Mouse (Mus musculus): Measurements from ENCODE around the gene Rnf225. TPM values are rescaled to one million over a fixed set of nuclear protein-coding genes. Genes with fewer than 3 reads are reported as not detected.

The Rnf225 gene
- total and polyA plus RNA-seq, 2 experiments from 2014 or later = 0.19 TPM; not detected in 1

- ATAC-seq (ENCODE audit: insufficient read depth, low read depth) (no peak), DNase-seq (ENCODE audit: low spot score) (no peak)
- 0 out of 2 replicates have a peak, but pooled peaks cover 5% of the 10 kb centered on the region for H3K36me3 ChIP-seq (replicated peaks; ENCODE audit: control insufficient read depth, insufficient read depth, low read length)
- no peak overlapping the region for H3K9ac ChIP-seq (replicated peaks; ENCODE audit: low read depth, low read length)
- H3K27ac ChIP-seq (ENCODE audit: low read depth) = no peak overlapping the region
- 65% methylated on average over 6 of the region's 6 CpGs for WGBS
- no peak overlapping the region for H3K4me2 ChIP-seq (ENCODE audit: low read depth, low read length)
- H3K27me3 ChIP-seq (ENCODE audit: control insufficient read depth, insufficient read depth, low read length) = no peaks in the 10 kb centered on the region
- H3K9me3 ChIP-seq (replicated peaks; ENCODE audit: control insufficient read depth, low read length) = no peaks in the 10 kb centered on the region
- no peak for TF ChIP-seq EP300 (IDR thresholded peaks at IDR 0.05; ENCODE audit: low read depth)
- no peak for TF ChIP-seq CTCF (IDR thresholded peaks at IDR 0.05; ENCODE audit: low read depth)
- H3K4me3 ChIP-seq (ENCODE audit: low read depth, low read length) = no peak overlapping the region
- H3K4me1 ChIP-seq (ENCODE audit: control insufficient read depth, insufficient read depth) = peaks cover 11% of the 10 kb centered on the region
Observed at GRCm38 (mm10) chr7:12979776-12980175, 52.6 kb downstream of the Rnf225 start.

- H3K4me3 ChIP-seq (ENCODE audit: low read depth, low read length) = no peak overlapping the region
- no peak for DNase-seq (ENCODE audit: low spot score)
- H3K36me3 ChIP-seq (replicated peaks; ENCODE audit: control insufficient read depth, insufficient read depth, low read length) = 0 out of 2 replicates have a peak, but pooled peaks cover 5% of the 10 kb centered on the region
- no peak overlapping the region for H3K9ac ChIP-seq (replicated peaks; ENCODE audit: low read depth, low read length)
- WGBS = 82% methylated on average over 7 of the region's 7 CpGs
- H3K9me3 ChIP-seq (replicated peaks; ENCODE audit: control insufficient read depth, low read length) = no peaks in the 10 kb centered on the region
- ATAC-seq (ENCODE audit: insufficient read depth, low read depth) = no peak
- H3K4me2 ChIP-seq (ENCODE audit: low read depth, low read length) = no peak overlapping the region
- peaks cover 11% of the 10 kb centered on the region for H3K4me1 ChIP-seq (ENCODE audit: control insufficient read depth, insufficient read depth)
- no peak overlapping the region for H3K27ac ChIP-seq (ENCODE audit: low read depth)
- H3K27me3 ChIP-seq (ENCODE audit: control insufficient read depth, insufficient read depth, low read length) = no peaks in the 10 kb centered on the region
- TF ChIP-seq EP300 (IDR thresholded peaks at IDR 0.05; ENCODE audit: low read depth) = no peak
- TF ChIP-seq CTCF (IDR thresholded peaks at IDR 0.05; ENCODE audit: low read depth) = no peak
Observed at GRCm38 (mm10) chr7:12980291-12980690, 53.1 kb downstream of the Rnf225 start.

Other genes with a start within 250 kb of the Rnf225 start
- gene Vmn2r55, start 242.4 kb upstream of the Rnf225 start, total RNA-seq (2014; rRNA removed; ENCODE audit: low replicate concordance) = not detected in 2 replicates
- gene Vmn2r55, start 242.4 kb upstream of the Rnf225 start, polyA plus RNA-seq (2015; fragmentation: Nextera tagmentation; extraction: Ambion mirVana) = not detected in 2 replicates
- gene Vmn2r56, start 192.4 kb upstream of the Rnf225 start, total RNA-seq (2014; rRNA removed; ENCODE audit: low replicate concordance) = not detected in 2 replicates
- gene Vmn2r56, start 192.4 kb upstream of the Rnf225 start, polyA plus RNA-seq (2015; fragmentation: Nextera tagmentation; extraction: Ambion mirVana) = not detected in 2 replicates
- 1.5 and 6.3 TPM in 2 replicates for gene Zscan18, start 123.8 kb upstream of the Rnf225 start, total RNA-seq (2014; rRNA removed; ENCODE audit: low replicate concordance)
- 2.1 and 2.6 TPM in 2 replicates for gene Zscan18, start 123.8 kb upstream of the Rnf225 start, polyA plus RNA-seq (2015; fragmentation: Nextera tagmentation; extraction: Ambion mirVana)
- gene Zfp329, start 108.6 kb upstream of the Rnf225 start, total RNA-seq (2014; rRNA removed; ENCODE audit: low replicate concordance) = 3.1 and 12.2 TPM in 2 replicates
- 6.2 and 7.0 TPM in 2 replicates for gene Zfp329, start 108.6 kb upstream of the Rnf225 start, polyA plus RNA-seq (2015; fragmentation: Nextera tagmentation; extraction: Ambion mirVana)
- gene Zfp110, start 92.7 kb upstream of the Rnf225 start, total RNA-seq (2014; rRNA removed; ENCODE audit: low replicate concordance) = 14.8 and 20.5 TPM in 2 replicates
- gene Zfp110, start 92.7 kb upstream of the Rnf225 start, polyA plus RNA-seq (2015; fragmentation: Nextera tagmentation; extraction: Ambion mirVana) = 15.3 and 15.9 TPM in 2 replicates
- 2.9 and 6.3 TPM in 2 replicates for gene Zfp128, start 46.2 kb upstream of the Rnf225 start, total RNA-seq (2014; rRNA removed; ENCODE audit: low replicate concordance)
- gene Zfp128, start 46.2 kb upstream of the Rnf225 start, polyA plus RNA-seq (2015; fragmentation: Nextera tagmentation; extraction: Ambion mirVana) = 2.3 and 3.0 TPM in 2 replicates
- 1.3 and 3.5 TPM in 2 replicates for gene Zscan22, start 29.6 kb upstream of the Rnf225 start, total RNA-seq (2014; rRNA removed; ENCODE audit: low replicate concordance)
- gene Zscan22, start 29.6 kb upstream of the Rnf225 start, polyA plus RNA-seq (2015; fragmentation: Nextera tagmentation; extraction: Ambion mirVana) = 4.4 and 4.6 TPM in 2 replicates
- gene Rps5, start 5.1 kb upstream of the Rnf225 start, total RNA-seq (2014; rRNA removed; ENCODE audit: low replicate concordance) = 1,775 and 1,995 TPM in 2 replicates
- gene Rps5, start 5.1 kb upstream of the Rnf225 start, polyA plus RNA-seq (2015; fragmentation: Nextera tagmentation; extraction: Ambion mirVana) = 431 and 457 TPM in 2 replicates
- 2.9 and 10.9 TPM in 2 replicates for gene Zfp324, start 38.4 kb downstream of the Rnf225 start, total RNA-seq (2014; rRNA removed; ENCODE audit: low replicate concordance)
- gene Zfp324, start 38.4 kb downstream of the Rnf225 start, polyA plus RNA-seq (2015; fragmentation: Nextera tagmentation; extraction: Ambion mirVana) = 3.7 and 4.2 TPM in 2 replicates
- 2.5 and 6.2 TPM in 2 replicates for gene Zfp446, start 50.4 kb downstream of the Rnf225 start, total RNA-seq (2014; rRNA removed; ENCODE audit: low replicate concordance)
- gene Zfp446, start 50.4 kb downstream of the Rnf225 start, polyA plus RNA-seq (2015; fragmentation: Nextera tagmentation; extraction: Ambion mirVana) = 3.1 and 3.3 TPM in 2 replicates
- gene Slc27a5, start 70.8 kb downstream of the Rnf225 start, total RNA-seq (2014; rRNA removed; ENCODE audit: low replicate concordance) = not detected in 2 replicates
- not detected in 2 replicates for gene Slc27a5, start 70.8 kb downstream of the Rnf225 start, polyA plus RNA-seq (2015; fragmentation: Nextera tagmentation; extraction: Ambion mirVana)
- 279 and 309 TPM in 2 replicates for gene Trim28, start 71.7 kb downstream of the Rnf225 start, total RNA-seq (2014; rRNA removed; ENCODE audit: low replicate concordance)
- gene Trim28, start 71.7 kb downstream of the Rnf225 start, polyA plus RNA-seq (2015; fragmentation: Nextera tagmentation; extraction: Ambion mirVana) = 67.8 and 69.9 TPM in 2 replicates
- gene Zbtb45, start 82.6 kb downstream of the Rnf225 start, total RNA-seq (2014; rRNA removed; ENCODE audit: low replicate concordance) = 16.9 and 29.2 TPM in 2 replicates
- gene Zbtb45, start 82.6 kb downstream of the Rnf225 start, polyA plus RNA-seq (2015; fragmentation: Nextera tagmentation; extraction: Ambion mirVana) = 9.5 and 10.5 TPM in 2 replicates
- 48.2 and 72.1 TPM in 2 replicates for gene Chmp2a, start 107.4 kb downstream of the Rnf225 start, total RNA-seq (2014; rRNA removed; ENCODE audit: low replicate concordance)
- 181 and 183 TPM in 2 replicates for gene Chmp2a, start 107.4 kb downstream of the Rnf225 start, polyA plus RNA-seq (2015; fragmentation: Nextera tagmentation; extraction: Ambion mirVana)
- gene Ube2m, start 110.9 kb downstream of the Rnf225 start, total RNA-seq (2014; rRNA removed; ENCODE audit: low replicate concordance) = 290 and 312 TPM in 2 replicates
- 116 and 127 TPM in 2 replicates for gene Ube2m, start 110.9 kb downstream of the Rnf225 start, polyA plus RNA-seq (2015; fragmentation: Nextera tagmentation; extraction: Ambion mirVana)
- 2.7 and 8.4 TPM in 2 replicates for gene Mzf1, start 127.3 kb downstream of the Rnf225 start, total RNA-seq (2014; rRNA removed; ENCODE audit: low replicate concordance)
- gene Mzf1, start 127.3 kb downstream of the Rnf225 start, polyA plus RNA-seq (2015; fragmentation: Nextera tagmentation; extraction: Ambion mirVana) = 0.70 and 0.83 TPM in 2 replicates
- gene Vmn1r85, start 167.8 kb downstream of the Rnf225 start, total RNA-seq (2014; rRNA removed; ENCODE audit: low replicate concordance) = not detected in 2 replicates
- gene Vmn1r85, start 167.8 kb downstream of the Rnf225 start, polyA plus RNA-seq (2015; fragmentation: Nextera tagmentation; extraction: Ambion mirVana) = not detected in 2 replicates
- gene Vmn1r86, start 192.5 kb downstream of the Rnf225 start, total RNA-seq (2014; rRNA removed; ENCODE audit: low replicate concordance) = not detected in 2 replicates
- gene Vmn1r86, start 192.5 kb downstream of the Rnf225 start, polyA plus RNA-seq (2015; fragmentation: Nextera tagmentation; extraction: Ambion mirVana) = not detected in 2 replicates
- not detected in 2 replicates for gene Vmn1r87, start 212.7 kb downstream of the Rnf225 start, total RNA-seq (2014; rRNA removed; ENCODE audit: low replicate concordance)
- not detected in 2 replicates for gene Vmn1r87, start 212.7 kb downstream of the Rnf225 start, polyA plus RNA-seq (2015; fragmentation: Nextera tagmentation; extraction: Ambion mirVana)
- gene Vmn1r88, start 232.2 kb downstream of the Rnf225 start, total RNA-seq (2014; rRNA removed; ENCODE audit: low replicate concordance) = not detected in 2 replicates
- gene Vmn1r88, start 232.2 kb downstream of the Rnf225 start, polyA plus RNA-seq (2015; fragmentation: Nextera tagmentation; extraction: Ambion mirVana) = not detected in 2 replicates